Mouse (Mus musculus) frontal cortex, postnatal 36 days (tissue): ENCODE data around the gene Trir.

Experiments used
- DNase-seq, 2 experiments: peaks; one replicate each; pipeline ENCODE4 v3.0.0; 2022; ENCODE audit warnings: low spot score in 2 of 2

The Trir gene

DNA sequence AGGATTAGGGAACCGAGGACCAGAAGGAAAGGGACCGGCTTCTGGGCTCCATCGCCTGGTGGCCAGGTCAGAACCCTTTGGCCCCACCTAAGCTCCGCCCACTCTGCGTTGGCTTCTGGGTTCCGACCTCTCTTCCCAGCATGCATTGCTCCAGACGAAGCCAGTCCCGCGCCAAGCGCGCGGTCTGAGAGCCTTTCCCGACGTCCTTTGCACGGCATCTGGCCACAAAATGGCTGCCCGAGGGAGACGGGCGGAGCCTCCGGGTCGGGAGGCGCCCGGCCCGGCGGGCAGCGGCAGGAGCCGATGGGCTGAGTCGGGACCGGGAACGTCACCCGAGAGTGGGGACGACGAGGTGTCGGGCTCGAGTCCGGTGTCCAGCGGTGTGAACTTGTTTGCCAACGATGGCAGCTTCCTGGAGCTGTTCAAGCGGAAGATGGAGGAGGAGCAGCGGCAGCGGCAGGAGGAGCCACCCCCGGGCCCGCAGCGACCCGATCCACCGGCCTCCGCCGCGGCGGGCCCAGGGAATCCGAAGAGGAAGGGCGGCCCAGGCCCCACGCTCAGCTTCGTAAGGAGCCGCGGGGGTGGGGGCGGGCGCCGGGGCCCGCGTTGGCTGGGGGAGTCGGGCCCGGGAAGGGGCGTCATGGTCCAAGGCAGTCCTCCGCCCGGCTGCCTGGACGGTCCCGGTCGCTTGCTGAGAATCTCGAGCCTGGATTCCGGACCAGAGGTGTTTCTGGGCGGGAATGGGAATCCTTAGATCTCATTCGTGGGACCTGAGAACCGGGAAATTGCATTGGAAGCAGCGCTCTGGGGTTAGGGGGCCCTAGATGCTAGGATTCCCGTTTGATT lies at the start of gene Trir:
Gene Trir, plus strand, starts transcription at position 154 of the 846 bp plus-strand sequence.
- peak; percentile 97 for DNase-seq

- DNase-seq = peak; percentile 60 to 64
These were observed 49.0 kb upstream of the Trir start for GRCm38 (mm10) chr8:84977435-84978247.

DNA sequence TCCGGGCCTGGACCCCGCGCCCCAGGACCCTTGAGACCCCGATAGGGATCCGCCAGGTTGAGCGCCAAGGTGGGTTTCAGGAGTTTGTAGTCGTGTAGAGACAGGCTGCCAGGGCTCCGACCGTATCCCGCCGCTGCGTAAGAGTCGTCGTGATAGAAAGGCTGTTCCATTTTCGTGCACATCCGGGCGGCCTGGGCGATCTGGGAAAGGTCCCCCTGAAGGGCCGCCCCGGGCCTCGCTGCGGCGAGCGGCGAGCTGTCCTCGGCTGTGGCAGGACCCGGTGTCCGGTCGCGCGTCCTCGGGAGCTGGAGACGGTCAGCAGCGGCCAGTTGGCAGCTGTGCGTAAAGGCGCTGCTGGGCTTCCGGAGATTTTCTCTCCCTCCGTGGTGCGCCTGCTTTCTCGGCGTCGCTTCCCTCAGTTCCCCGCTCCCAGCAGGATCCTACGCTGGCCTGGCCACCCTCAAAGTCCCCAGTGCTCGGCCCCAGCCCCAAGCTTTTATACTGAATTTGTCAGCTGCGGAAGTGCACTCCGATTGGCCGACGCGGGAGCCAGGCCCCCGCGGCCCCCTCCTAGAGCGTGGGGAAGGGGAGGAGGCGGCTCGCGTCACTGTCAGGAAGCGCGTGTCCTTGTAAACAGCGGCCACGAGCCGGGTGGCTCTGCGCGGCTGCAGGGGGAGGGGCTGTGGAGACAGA lies 48.2 kb upstream of the Trir start, which contains the start of gene Junb:
Gene Junb, minus strand, starts transcription at position 471 of the 693 bp plus-strand sequence.
- peak; percentile 96 to 97 for DNase-seq

GRCm38 (mm10) chr8:84979599-84980421 lies 46.8 kb upstream of the Trir start:
- DNase-seq = peak; percentile 93

DNA sequence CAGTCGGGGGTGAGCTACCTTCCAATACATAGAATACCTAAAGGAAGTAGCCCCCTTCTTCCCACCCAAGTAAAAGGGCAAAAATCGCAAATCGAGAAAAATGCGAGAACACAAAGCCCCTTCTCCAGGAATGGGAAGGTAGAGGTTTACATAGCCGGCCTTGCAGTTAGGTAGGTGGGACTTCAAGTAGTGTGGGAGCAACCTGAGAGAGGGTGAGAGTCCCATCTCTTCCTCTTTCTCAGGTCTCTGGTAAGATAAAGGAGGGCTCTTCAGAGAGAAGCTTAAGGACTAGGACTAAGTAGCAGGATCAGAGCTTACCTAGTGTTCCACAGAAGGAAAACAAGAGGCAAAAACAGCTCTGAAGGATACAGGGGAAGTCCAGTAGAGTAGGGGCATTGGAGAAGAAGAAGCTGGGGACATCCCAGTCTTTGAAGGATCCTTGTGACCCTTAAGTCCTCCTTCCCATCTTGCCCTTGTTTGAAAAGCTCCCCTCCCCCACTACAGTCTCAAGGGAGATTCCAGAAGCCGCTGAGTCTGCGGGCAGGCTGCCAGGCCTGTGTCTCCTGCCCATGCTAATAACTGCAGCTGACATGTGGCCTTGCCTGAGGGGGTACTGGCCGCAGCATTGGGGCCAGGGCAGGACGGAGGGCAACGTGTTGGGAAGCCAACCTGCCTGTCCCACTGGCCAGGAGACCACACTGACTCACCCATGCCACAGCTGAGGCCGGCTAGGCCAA lies 45.8 kb upstream of the Trir start:
- peak in 1 of 2 experiments; percentile 50 for DNase-seq

DNA sequence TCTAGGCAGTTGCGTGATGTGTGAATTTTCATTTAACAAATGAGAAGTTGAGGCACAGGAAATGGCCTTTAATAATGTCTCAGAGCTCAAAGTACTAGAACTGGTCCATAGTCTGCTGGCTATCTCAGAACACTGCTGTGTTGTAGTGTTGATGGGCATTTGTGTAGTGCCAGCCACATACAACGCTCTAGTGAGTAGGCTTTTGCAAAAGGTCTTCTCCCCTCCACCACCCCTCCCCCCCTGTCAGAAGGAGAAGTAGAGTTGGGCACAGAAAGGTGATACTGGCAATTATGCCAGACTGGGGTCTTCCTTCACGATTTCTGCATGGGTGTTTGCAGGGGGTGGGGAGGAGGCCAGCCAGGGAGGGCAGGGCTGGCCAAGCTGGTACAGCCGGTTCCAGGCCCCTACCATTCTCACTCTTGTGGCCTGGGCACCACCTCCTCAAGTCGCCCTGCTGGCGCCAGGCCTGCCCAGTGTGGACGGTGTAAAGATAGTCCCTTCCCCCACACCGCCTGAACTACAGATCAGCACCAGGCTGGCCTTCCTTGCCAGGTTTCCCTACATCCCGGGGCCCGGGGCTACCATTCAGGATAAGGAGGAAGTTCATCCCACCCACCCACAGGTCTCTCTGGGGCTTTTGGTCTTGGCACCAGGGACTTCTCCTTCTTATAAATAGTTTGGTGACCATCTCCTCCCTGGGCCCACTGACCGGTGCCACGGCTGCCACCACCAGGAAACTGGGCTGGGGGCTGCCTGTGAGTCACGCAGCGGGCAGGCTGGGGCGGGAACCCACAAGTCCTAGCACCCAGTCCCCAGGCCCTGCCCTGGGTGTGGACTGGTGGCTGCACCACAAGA lies 44.8 kb upstream of the Trir start:
- DNase-seq = no peak

- DNase-seq = no peak
These were observed 44.1 kb upstream of the Trir start for GRCm38 (mm10) chr8:84982499-84983011.

DNA sequence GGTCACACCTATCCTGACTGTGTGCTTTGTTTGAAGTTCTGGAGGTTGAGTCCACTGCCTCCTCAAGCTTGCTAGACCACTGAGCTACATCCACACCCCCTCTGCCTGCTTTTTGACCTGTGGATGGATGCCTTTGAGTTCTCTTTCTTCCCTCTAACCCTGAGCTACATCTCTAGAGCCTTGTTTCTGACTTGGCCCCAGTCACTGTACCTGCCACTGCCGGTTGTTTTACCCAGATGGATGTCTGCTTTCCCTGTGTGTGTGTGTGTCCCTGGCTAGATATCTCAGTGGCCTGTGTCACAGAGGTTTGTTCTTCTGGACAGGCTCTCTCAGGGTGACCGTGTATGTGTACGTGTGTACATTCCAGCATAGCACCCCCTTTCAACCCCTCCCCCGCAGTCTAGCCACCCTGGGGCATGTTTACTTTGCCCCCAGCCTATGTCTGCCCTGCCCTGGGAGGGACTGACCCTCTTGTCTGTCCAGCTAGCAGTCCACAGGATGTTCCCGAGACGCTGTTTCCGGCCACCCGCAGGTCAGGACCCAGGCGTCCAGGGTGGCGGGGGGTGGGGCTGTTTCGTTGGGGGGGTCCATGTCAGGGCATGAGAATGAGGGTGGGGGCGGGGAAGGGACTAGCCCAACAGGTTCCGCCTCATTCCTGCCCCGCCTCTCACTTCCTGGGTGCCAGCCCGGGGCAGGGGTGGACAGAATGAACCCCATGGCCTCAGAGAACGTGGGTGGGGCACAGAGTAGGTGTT lies 42.2 kb upstream of the Trir start:
- no peak for DNase-seq

- DNase-seq = no peak
These were observed 41.5 kb upstream of the Trir start for GRCm38 (mm10) chr8:84985049-84985683.

GRCm38 (mm10) chr8:84985684-84986378 lies 40.8 kb upstream of the Trir start:
- DNase-seq = peak; percentile 94 to 97

DNA sequence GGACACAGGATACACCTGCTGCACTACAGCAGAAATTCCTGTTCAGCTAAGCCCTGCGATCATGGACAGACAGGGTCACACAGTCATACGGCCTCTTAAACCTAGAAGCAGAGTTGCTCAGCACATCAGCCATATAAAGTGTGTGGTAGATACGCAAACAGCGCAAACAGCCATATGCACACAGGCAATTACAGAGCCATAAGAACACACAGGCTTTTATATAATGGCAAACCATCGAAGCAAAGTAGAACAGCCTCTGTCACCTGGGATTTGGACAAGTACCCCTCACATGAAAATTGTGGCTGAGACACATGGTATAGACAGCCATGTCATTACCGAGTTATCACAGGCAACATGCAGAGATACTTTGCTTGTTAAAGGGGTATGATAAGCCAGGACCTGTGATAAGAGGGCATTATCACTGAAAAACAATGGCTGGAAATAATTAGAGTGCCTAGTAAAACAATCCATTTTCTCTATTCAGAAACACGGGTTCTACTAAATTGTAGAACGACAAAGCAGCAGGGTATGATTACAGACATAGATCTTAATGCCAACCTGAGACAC lies 40.2 kb upstream of the Trir start:
- DNase-seq = no peak

- no peak for DNase-seq
These were observed 39.2 kb upstream of the Trir start for GRCm38 (mm10) chr8:84987388-84987787.

GRCm38 (mm10) chr8:84987903-84988302 lies 38.7 kb upstream of the Trir start:
- DNase-seq = no peak

DNA sequence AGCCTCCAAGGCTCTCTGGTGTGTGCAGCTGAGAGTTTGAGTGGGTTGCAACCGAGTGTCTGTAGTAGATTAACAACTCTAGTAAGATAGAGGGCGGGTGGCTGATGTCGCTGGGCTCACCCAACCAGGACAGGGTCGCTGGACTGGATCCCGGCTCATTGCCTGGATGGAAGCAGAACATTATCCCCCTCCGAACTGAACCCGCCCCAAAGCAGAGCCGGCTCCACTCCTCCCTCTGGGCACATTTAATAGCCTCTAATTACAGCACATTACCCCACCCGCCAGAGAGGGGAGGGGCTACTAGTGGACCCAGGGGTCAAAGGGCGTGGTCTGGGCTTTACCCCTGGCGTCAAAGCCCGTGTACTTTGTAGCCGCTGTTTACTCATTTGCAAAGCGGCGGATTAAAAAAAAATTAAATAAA lies 37.3 kb upstream of the Trir start:
- DNase-seq = no peak

GRCm38 (mm10) chr8:84989810-84990209 lies 36.8 kb upstream of the Trir start:
- peak; percentile 85 to 90 for DNase-seq

DNA sequence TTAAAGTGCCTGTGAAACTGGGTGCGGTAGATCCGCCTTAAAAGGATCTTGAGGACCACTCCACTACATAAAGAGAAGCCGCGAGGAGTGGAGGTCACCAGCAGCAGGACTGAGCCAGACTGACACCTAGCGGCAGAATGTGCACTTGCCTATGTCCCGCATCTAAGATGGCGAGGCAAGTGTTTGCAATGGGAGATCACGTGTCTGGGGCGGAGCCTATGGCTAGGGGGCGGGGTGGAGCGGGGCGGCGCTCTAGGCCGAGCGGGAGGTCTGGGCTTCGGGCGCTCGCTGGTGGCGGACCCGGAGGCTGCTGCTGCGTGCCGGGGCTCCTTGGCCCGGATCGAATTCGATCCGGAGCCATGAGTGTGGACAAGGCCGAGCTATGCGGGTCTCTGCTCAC lies 36.3 kb upstream of the Trir start, which contains the start of gene Hook2:
Gene Hook2, plus strand, starts transcription at position 255 of the 400 bp plus-strand sequence.
- peak; percentile 94 to 98 for DNase-seq

- DNase-seq = no peak
These were observed 35.8 kb upstream of the Trir start for GRCm38 (mm10) chr8:84990836-84991235.
